Mouse (Mus musculus): ENCODE results near the gene Isg20. TPM values are rescaled to one million over a fixed set of nuclear protein-coding genes. Genes with fewer than 3 reads are reported as not detected.

Isg20 gene
- total and polyA plus RNA-seq, 3 experiments, result 6.9 to 44.2 (median 19.9) TPM

DNA sequence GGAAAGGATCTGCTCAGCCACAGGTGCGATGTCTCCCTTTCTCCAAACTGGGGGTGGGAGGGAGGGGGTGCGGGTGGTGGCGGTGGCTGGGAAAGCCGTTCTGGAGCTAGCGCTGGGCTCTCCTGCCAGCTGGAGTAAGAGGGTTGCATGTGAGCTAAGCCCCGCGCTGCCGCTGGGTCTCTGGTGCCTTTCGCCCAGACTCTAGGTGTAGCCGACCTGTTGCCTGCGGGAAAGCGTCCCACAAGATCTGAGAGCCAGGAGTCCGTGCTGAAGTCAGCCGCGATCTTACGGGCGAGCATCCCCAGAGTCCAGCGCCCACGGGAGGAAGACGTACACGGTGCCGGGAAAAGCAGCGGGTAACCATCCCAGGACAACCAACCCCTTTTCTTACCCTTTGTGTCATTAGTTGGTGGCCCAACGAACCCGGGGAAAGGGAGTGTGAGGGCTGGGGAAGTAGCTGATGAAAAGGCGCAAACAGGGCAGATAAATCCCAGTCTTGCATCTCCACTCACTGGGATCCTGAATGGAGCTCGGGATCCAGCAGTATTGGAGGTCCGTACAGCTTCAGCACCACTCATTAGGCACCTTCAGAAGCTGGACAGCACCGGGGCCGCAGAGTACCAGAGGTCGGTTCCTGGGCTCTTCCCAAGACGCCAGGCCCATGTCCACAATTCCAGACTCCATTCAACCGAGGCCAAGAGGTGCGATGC, 30.1 kb upstream of the Isg20 start:
- Histone ChIP-seq H3K4me1 (ENCODE audit: control insufficient read depth in 1 of 2, insufficient read depth in 2 of 2) (0 out of 4 replicates have a peak, but pooled peaks cover 0 to 3% of the 10 kb centered on the region in 2 experiments), H3K4me2 (ENCODE audit: insufficient read depth, low read depth, poor library complexity, severe bottlenecking) (peak overlapping the region; percentile 57), H3K79me2 (replicated peaks; ENCODE audit: control insufficient read depth, extremely low read depth, insufficient read depth, poor library complexity, severe bottlenecking) (no peaks in the 10 kb centered on the region), H3K9me3 (replicated peaks; ENCODE audit: low read length) (no peaks in the 10 kb centered on the region), H3K27ac (ENCODE audit: insufficient read depth, low read depth) (no peak overlapping the region), H3K4me3 (replicated peaks in 1 of 3; ENCODE audit: low read depth in 2 of 3, low read length in 2 of 3, poor library complexity in 1 of 3) (no peak overlapping the region), H3K9ac (ENCODE audit: insufficient read depth, low read depth) (no peak overlapping the region), H3K27me3 (replicated peaks) (peaks cover 25% of the 10 kb centered on the region), H3K36me3 (replicated peaks in 1 of 2; ENCODE audit: control insufficient read depth in 1 of 2, insufficient read depth in 1 of 2, low read length in 1 of 2) (no peaks in the 10 kb centered on the region)
- in situ Hi-C loops (cut with MboI; ENCODE audit: low pct_ligation_motif_present, low pct_unique_long_range_greater_than_20kb, low sequenced_read_pairs) (no loop called here), dilution Hi-C loops (cut with MboI; ENCODE audit: extremely low pct_ligation_motif_present, extremely low pct_unique_long_range_greater_than_20kb, low sequenced_read_pairs) (no loop called here)
- TF ChIP-seq POLR2AphosphoS2 (IDR thresholded peaks at IDR 0.05; ENCODE audit: low read depth, low read length) (no peak), CTCF (conservative IDR thresholded peaks at IDR 0.05 in 1 of 2, IDR thresholded peaks at IDR 0.05 in 1 of 2; ENCODE audit: low read depth in 2 of 2, low read length in 2 of 2) (no peak), ETS1 (conservative IDR thresholded peaks at IDR 0.05; ENCODE audit: low read depth, low read length) (no peak), ELF1 (IDR thresholded peaks at IDR 0.05; ENCODE audit: low read depth, low read length) (no peak), USF2 (conservative IDR thresholded peaks at IDR 0.05; ENCODE audit: low read depth, low read length) (no peak), RCOR1 (conservative IDR thresholded peaks at IDR 0.05; ENCODE audit: low read depth, low read length) (no peak), NRF1 (IDR thresholded peaks at IDR 0.05; ENCODE audit: low read depth, low read length) (no peak), UBTF (IDR thresholded peaks at IDR 0.05; ENCODE audit: low read depth, low read length) (no peak), MXI1 (IDR thresholded peaks at IDR 0.05; ENCODE audit: low read depth, low read length) (no peak), USF1 (IDR thresholded peaks at IDR 0.05; ENCODE audit: low read depth, low read length) (no peak)
- DNase-seq (ENCODE audit: extremely low read depth), result no peak

- dilution Hi-C loops (cut with MboI; ENCODE audit: extremely low pct_ligation_motif_present, extremely low pct_unique_long_range_greater_than_20kb, low sequenced_read_pairs) (no loop called here), in situ Hi-C loops (cut with MboI; ENCODE audit: low pct_ligation_motif_present, low pct_unique_long_range_greater_than_20kb, low sequenced_read_pairs) (no loop called here)
- TF ChIP-seq CHD1 (IDR thresholded peaks at IDR 0.05; ENCODE audit: low read depth, low read length) (no peak), IRF4 (IDR thresholded peaks at IDR 0.05; ENCODE audit: low read depth, low read length) (no peak), ETS1 (conservative IDR thresholded peaks at IDR 0.05; ENCODE audit: low read depth, low read length) (no peak), USF2 (conservative IDR thresholded peaks at IDR 0.05; ENCODE audit: low read depth, low read length) (no peak), EP300 (IDR thresholded peaks at IDR 0.05; ENCODE audit: low read length) (no peak), E2F4 (IDR thresholded peaks at IDR 0.05; ENCODE audit: insufficient replicate concordance, low read depth, low read length) (no peak), POLR2AphosphoS2 (IDR thresholded peaks at IDR 0.05; ENCODE audit: low read depth, low read length) (no peak), POLR2A (IDR thresholded peaks at IDR 0.05; ENCODE audit: low read depth, low read length) (no peak), RAD21 (IDR thresholded peaks at IDR 0.05; ENCODE audit: low read depth, low read length) (no peak)
- Histone ChIP-seq H3K79me2 (replicated peaks; ENCODE audit: control insufficient read depth, extremely low read depth, insufficient read depth, poor library complexity, severe bottlenecking) (no peaks in the 10 kb centered on the region), H3K4me3 (replicated peaks in 1 of 3; ENCODE audit: low read depth in 2 of 3, low read length in 2 of 3, poor library complexity in 1 of 3) (no peak overlapping the region), H3K9me3 (replicated peaks; ENCODE audit: low read length) (no peaks in the 10 kb centered on the region), H3K27me3 (replicated peaks) (peaks cover 29% of the 10 kb centered on the region), H3K4me2 (ENCODE audit: insufficient read depth, low read depth, poor library complexity, severe bottlenecking) (no peak overlapping the region), H3K27ac (ENCODE audit: insufficient read depth, low read depth) (no peak overlapping the region), H3K9ac (ENCODE audit: insufficient read depth, low read depth) (no peak overlapping the region), H3K36me3 (replicated peaks in 1 of 2; ENCODE audit: control insufficient read depth in 1 of 2, insufficient read depth in 1 of 2, low read length in 1 of 2) (no peaks in the 10 kb centered on the region), H3K4me1 (ENCODE audit: control insufficient read depth in 1 of 2, insufficient read depth in 2 of 2) (0 out of 4 replicates have a peak, but pooled peaks cover 0 to 3% of the 10 kb centered on the region in 2 experiments)
- DNase-seq (ENCODE audit: extremely low read depth), result no peak
Observed at GRCm38 (mm10) chr7:78883726-78884060, 29.5 kb upstream of the Isg20 start.

Data from CH12.LX (cell line).